Mouse (Mus musculus) cerebellum, adult 11-12 months (tissue): ENCODE data around the gene Pinlyp.

Source experiments
- DNase-seq: peaks from one replicate; pipeline ENCODE4 v3.0.0; 2022

The Pinlyp gene

DNA sequence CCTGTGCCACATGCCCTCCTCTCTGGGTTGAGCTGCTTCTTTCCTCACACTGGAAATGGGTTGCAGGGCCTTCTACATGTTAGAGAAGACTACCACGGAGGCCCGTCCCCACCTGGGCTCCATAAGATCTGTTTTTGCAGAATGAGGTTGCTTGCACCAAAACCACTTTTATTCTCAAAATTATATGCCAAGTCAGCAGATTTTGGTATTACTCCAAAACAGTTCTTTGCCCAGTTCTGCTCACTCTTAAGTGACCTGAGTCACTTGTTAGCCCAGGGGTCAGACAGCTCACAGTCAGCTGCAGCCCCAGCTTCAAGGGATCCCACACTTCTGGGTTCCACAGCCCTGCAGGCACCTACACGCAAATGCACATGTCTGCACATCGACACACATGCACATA is 15.5 kb upstream of the Pinlyp start:
- DNase-seq, result no peak

DNA sequence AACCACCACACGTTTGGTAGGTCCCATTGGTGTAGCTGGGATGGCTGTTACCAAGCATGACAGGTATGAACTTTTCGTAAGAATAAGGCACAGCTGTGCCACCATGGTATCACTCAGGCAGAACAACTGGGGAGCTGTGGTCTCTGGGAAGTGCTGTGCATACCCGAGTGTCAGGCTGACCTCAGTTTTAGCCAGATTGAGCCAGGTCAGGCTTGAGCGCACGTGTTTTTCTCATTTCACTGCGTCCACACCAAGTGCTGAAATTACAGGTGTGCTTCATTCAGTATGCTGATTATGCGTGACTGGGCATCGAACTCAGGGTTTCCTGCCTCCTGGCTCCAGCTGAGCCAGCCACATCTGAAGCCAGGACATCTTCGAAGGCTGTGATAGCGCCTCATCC is 9.9 kb upstream of the Pinlyp start:
- DNase-seq, result no peak

DNA sequence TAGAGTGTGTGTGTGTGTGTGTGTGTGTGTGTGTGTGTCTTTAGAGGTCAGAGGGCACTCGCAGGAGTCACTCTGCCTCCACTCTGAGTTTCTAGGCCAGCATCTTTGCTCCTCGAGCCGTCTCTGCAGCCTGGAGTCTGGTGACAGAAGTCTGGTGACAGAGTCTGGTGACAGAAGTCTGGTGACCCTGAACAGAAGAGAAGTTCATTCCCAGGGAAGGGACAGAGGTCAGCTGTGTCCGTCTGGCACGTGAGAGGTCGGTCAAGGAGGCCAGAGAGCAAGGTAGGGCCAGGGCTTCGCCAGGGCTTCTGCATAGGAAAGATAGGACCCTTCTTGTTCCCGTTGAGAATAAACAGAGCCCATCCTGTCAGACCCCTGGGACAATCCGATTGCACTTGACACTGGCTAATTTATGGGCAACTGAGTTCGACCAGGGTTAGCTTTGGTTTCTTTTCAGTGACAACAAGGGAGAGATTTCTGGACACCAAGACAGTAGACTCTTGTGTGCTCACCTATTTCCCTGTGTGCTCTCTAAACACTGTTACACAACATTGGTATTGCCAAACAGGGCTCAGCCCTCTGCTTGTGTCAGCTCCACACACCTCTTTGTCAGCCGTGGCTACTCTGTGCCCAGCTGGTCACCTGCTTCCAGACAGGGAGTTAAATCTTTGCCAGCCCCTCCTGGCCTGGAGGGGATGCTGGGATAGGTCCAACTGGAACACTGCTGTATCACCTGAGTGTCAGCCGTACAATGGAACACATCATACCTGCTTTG is 6.3 kb upstream of the Pinlyp start:
- DNase-seq, result no peak

DNA sequence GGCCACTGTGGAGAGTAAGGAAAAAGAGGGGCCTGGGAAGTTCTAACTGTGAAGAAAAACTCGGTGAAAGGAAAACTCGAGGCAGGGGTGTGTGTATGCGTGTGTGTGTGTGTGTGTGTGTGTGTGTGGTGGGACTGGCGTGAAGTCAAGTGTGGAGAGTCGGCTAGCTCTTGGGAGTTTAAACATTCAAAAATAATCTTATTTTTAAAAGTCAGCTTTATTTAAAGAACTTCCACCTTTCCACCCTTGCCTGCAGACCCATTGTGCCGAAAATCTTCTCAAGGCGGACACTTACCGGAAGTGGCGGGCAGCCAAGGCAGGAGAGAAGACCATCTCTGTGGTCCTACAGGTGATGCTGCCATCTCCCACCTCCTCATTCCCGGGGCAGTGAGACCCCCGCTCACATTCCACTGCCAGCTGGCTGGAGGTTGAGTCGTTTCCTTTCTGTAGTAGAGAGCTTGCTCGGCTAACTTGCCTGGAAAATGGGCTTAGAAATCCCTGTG is 1.7 kb upstream of the Pinlyp start:
- DNase-seq, result peak; percentile 69

DNA sequence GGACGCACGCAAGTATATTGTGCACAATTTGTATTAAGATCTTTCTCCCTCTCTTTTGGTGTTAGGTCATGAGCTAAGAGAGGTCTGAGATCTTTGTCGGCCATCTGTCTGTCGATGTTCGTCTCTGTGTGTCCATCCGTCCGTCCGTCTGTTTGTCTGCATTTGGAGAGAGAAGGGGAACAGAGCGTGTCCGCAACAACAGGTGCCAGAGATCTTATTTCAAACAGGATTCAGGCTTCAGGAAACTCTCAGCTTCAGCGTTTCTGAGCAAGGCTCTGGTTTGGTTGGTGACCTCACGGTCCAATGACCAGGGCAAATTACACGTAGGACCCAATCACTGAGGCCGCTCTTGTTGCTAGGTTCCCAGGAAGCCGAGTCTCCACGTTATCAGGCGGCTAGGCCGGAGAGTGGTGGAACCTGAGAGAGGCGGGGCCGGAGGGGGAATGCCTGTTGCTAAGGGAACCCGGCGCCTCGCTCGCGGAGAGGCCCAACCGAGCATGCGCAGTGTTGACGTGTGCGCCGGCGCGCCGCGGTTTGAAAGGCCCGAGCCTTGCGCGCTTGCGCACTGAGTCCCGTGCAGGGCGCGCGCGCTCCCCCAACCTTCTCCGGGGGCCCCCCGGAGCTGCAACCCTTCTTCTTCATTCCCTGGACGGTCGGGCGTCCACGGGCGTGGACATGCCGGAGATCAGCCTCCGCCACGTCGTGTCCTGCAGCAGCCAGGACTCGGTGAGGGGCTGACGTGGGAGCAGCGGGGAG is 894 bp upstream of the Pinlyp start:
- DNase-seq, result peak; percentile 100

DNA sequence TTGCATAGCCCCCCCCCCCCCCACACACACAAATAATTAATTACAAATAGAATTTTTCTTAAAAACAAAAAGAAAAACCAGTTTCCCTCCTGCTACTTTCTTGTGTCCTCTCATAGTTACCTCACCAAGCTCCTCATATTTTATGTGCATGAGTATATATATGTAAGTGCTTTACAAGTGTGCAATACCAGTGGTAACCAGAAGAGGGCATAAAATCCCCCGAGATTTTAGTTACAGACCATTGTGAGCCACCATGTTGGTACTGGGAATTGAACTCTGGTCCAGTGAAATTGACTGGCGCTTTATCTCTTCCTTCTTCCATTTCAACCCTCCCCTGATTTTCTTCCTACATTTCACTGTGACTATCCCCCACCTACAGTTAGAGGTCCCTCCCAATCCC is 1.4 kb downstream of the Pinlyp start:
- no peak for DNase-seq

DNA sequence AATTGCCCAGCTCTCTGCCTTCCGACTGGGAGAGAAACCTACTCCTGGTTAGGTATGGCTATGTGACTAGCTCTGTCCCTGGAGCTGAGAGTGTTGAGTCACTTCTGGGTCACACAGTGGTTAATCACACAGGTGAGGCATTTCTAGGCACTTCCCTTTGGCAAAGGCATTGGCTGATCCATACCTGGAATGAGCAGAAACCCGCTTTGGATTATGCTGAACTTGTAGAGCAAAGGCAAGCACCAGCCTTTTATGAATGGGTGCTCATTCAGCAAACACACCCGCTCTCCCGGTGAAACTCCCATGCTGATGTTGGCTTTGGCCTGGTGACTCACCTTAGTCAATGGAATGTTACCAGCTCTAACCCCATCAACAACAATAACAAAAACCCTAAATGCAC is 6.2 kb downstream of the Pinlyp start:
- DNase-seq, result no peak

DNA sequence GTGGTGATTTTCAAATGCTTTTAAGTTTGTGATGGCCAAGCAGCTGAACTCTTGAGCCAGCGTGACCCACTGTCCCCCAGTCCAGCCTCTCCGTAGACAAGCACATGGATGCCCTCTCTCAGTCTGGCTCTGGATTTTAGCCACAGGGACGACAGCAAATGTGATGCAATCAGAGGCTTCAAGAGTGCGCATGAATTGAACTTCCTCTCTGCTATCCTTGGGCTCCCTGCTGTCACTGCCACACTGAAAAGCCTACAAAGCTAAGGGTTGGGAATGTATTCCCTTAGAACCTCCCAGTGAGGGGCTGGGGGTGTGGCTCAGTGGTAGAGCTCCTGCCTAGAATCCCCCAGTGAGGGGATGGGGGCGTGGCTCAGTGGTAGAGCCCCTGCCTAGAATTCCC is 7.2 kb downstream of the Pinlyp start:
- no peak for DNase-seq

DNA sequence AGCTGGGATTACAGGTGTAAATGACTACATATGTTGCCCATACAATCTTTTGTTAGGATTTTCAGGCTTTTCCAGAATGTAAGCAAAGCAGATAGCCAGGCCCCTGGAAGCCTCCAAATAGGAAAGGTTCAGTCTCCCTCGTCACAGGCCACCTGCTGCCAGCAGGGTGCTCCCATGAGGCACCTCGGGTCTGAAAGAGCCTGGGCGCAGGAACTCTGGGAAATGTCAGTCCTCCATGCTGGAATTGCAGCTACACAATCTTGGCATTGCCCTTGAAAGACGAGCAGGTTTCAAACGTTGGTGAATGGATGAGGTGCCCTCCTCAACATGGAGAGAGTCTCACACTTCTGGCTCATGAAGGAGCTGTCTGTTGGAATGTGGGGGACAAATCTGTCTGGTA is 7.8 kb downstream of the Pinlyp start:
- DNase-seq, result peak; percentile 50

DNA sequence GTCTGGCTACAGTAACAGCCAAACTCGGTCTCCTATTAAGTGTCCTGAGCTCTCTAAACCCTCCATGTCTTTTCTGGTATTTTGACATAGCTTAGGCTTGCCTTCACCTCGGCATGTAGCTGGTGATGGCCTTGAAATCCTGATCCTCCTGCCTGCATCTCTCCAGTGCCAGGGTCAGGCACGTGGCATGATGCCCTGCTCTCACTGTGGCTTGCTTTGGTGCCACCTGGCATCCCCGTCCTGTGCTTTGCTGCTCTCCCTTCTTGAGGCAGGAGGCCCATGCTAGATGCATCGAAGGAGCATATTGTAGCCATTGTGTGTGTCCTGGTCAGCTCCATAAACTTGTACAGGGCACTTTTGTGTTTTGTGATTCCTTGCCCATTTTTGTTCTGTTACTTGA is 8.3 kb downstream of the Pinlyp start:
- peak; percentile 83 for DNase-seq

DNA sequence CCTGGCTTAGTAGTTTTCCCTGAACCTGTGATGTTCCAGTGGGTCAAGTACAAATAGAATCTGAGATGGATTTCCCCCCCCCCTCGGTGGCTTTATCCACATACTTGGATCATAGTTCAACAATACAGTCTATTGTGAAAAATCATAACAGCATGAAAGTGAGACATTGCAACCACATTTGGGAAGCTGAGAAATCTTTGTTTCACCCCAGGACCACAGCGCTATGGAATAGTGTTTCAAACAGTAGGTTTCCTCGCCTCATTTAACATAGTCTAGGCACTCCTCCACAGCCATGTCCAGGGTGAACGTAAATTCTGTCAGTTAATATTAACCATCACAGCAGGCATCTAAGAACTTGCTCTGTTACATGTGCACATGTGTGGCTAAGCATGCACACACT is 8.8 kb downstream of the Pinlyp start:
- DNase-seq, result no peak

DNA sequence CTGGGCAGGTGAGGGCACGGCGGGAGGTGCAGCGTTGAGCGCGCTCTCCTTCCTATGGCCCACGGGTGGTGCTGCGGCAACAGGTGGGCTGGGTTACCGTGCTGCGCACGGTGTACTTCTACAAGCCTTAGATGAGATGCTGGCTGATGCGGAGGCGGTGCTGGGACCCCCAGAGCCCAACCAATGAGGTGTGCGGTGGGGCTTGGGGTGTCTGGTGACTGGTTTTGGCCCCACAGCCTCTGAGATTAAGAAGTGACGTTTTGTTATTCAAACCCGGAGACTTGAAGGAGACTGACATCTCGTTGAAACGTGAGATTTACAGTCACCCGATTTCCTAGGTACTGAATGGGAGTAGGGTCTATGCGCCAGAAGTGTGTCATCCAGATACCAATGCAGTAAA is 11.6 kb downstream of the Pinlyp start:
- DNase-seq, result peak; percentile 16

DNA sequence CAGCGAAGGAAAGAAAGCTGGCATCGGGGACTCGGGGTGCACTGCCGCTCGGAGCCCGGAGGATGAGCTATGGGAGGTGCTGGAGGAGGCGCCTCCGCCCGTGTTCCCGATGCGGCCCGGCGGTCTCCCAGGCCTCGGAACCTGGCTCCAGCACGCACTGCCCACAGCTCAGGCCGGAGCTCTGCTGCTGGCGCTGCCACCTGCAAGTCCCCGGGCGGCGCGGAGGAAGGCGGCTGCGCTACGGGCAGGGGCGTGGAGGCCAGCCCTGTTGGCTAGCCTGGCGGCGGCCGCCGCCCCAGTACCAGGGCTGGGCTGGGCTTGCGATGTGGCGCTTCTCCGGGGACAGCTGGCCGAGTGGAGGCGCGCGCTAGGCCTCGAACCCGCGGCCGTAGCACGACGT is 12.1 kb downstream of the Pinlyp start:
- no peak for DNase-seq

DNA sequence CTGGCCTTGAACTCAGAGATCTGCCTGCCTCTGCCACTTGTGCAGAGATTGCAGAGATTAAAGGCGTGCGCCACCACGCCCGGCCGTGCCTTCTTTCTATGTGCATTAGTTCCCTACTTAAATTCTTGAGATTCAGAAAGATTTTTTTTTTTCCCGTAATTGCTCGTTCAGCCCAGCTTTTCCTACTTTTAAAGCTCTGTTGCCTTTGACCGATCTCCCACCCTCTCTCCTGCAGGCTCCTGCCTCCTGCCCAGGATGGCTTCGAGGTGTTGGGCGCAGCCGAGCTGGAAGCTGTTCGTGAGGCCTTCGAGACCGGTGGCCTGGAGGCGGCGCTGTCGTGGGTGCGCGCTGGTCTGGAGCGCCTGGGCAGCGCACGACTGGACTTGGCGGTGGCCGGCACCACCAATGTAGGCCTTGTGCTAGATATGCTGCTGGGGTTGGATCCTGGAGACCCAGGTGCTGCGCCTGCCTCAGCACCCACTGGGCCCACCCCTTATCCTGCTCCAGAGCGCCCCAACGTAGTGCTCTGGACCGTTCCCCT is 12.8 kb downstream of the Pinlyp start:
- DNase-seq, result no peak

DNA sequence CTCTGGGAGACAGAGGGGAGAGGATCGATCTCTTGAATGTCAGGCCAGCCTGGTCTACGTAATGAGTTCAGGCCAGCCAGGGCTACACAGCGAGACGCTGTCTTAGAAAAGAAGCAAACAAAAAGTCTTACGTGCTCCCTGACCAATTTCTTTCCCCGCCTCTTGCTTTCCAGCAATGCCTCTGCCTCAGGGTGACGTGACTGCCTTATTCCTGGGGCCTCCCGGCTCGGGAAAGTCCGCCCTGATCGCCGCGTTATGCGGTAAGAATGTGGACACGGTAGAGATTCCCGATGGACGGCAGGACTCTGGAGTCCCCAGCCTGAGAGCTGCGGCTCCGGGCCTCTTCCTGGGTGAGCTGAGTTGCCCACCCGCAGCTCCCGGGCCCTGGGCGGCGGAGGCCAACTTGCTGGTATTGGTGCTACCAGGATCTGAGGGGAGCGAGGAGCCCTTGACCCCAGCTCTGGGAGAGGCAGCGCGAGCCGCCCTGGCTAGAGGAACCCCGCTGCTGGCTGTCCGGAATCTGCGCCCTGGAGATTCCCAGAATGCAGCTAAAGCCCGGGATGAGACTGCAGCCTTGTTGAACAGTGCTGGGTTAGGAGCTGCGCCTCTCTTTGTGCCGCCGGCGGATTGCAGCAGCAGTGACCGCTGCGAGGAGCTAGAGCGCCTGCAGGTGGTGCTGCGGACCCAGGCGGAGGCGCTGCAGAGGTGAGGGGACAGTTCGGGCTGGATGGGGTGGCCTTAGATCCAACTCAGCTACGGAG is 14.5 kb downstream of the Pinlyp start:
- peak; percentile 79 for DNase-seq

DNA sequence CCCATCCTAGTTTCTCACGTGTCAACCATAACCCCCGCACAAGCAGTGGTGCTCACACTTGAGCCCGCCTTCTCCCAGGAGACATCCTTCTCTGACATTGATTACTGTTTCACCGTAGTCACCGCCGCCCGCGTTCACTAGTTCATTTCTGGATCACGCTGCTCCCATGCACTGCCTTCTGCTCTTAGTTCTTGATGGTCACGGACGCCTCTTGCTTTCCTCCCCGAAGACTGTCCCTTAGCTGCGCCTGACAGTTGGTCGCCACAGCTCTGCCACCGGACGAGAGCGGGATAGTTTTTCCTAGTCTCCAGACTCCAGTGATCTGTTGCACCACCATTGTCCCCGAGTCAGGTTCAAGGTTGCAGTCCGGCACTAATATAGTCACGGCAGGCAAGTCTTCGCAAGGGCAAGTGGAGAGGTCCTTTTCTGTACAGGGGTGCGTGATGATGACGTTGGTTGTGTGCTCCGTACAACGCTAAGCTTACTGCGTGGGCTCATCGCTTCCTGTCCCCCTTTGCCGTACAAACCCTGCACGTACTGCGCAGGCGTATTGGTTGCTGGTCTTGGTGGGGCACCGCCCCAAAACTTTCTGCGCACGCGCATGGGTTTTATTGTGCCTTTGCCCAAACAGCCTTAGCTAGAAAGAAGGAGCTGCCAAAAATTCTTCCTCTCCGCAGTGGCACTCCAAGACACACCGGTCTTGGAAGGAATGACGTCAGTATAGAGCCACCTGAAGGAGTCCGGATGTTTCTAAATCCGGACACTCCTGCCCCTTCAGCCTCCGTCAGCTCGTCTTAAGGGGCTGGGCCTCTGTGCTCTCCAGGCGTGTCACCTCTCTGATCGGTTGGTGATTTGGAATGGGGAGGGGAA is 15.6 kb downstream of the Pinlyp start, which contains the start of gene Irgq:
Gene Irgq (plus strand): TSS at position 628 of the 870 bp plus-strand sequence.
- DNase-seq, result peak; percentile 99

DNA sequence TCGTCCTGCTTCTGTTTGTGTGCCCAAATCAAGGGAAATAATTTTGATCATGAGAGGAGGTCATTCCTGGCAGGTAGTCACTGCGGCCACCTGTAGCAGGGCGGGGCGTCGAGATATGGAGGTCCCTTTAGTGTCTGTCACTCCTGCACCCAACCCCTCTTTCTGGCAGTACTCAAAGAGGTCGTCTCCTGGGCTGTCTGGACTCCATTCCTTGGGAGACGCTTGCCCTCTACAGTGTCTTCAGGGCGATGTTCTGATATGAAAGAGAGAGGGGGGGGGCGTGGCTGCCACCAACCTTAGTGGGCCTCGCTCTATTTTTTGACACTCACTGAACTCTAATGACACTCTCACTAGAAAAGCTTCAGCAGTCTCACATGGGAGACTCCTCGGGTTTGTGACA is 16.3 kb downstream of the Pinlyp start:
- peak; percentile 74 for DNase-seq

DNA sequence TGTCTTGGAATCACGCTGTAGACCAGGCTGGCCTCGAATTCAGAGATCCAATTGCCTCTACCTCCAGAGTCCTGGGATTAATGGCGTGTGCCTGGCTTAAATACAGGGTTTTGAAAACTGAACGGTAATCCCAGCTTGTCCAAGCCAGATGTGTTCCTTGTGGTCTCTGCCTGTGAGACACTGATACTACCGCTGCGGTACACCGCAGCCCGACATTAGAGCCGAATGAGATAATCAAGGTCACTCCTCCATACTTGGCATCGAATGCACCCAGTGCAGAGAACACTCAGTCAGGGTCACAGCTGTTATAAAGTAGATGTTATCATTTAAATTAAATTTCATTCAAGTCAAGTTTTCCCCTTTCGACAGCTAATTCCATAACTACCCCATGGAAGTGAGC is 17.1 kb downstream of the Pinlyp start:
- no peak for DNase-seq

DNA sequence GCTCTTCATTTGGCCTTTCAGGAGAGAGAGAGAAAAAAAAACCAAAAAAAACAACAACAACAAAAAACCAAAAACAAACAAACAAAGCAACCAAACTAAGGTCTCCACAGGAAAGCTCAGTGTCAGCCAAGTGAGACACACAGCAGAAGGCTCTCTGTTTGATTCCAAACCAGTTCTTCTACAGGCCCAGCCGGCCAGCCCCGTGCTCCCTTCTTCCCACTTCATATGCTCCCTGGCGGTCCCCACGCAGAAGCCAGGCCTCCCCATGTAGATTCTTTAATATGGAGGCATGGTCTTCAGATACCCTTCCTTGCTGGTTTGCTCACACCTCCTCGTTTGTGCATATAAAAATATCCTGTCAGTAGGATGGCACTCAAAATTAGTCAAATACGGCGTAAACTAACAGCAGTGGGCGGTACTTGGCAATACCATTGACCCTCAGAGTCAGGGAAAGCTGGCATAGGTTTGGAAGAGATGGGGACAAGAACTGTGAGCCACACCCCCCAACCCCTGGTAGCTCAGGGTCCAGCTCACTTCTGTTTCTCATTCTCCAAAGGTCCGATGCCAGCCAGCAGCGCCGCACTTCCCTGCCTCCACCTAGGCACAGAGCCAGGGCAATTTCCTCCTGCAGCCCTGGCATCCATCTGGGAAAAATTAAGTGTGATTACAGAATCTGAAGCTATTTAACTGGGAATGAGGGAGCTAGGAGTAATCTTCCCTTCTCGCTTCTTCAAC is 20.1 kb downstream of the Pinlyp start:
- peak; percentile 81 for DNase-seq

DNA sequence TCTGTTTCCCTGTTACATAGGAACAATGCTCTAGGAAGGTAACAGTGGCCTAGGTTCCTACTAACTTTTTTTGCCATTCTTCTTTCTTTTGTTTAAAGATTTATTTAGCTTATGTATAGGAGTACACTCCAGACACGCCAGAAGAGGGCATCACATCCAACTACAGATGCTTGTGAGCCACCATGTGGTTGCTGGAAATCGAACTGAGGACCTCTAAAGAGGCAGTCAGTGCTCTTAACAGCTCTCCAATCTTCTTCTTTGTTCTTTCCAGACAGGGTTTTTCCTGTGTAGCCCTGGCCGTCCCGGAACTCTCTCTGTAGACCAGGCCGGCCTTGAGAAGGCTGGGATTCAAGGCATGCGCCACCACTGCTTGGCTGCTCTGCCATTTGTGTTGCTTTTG is 20.9 kb downstream of the Pinlyp start:
- DNase-seq, result no peak

DNA sequence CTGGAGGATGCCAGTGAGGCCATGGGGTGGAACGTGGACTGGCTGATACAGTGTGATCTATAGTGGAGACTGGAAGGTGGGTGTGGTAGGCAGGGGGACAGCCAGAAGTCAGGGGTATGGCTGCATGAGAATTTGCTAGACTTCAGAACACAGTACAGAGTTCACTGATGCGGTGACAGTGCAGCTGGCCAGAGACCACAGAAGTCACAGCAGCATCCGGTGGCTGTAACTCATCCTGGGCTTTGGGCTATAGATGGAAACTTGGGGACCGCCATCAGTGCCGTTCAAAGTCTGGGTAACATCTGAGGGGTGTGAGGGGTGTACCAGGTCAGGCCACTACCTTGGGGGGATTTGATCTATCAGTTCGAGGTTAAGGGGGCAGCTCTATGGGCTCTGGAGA is 22.2 kb downstream of the Pinlyp start:
- DNase-seq, result no peak
